15 mouse cellular contexts compared by ENCODE assay signal in the genomic region with DNA sequence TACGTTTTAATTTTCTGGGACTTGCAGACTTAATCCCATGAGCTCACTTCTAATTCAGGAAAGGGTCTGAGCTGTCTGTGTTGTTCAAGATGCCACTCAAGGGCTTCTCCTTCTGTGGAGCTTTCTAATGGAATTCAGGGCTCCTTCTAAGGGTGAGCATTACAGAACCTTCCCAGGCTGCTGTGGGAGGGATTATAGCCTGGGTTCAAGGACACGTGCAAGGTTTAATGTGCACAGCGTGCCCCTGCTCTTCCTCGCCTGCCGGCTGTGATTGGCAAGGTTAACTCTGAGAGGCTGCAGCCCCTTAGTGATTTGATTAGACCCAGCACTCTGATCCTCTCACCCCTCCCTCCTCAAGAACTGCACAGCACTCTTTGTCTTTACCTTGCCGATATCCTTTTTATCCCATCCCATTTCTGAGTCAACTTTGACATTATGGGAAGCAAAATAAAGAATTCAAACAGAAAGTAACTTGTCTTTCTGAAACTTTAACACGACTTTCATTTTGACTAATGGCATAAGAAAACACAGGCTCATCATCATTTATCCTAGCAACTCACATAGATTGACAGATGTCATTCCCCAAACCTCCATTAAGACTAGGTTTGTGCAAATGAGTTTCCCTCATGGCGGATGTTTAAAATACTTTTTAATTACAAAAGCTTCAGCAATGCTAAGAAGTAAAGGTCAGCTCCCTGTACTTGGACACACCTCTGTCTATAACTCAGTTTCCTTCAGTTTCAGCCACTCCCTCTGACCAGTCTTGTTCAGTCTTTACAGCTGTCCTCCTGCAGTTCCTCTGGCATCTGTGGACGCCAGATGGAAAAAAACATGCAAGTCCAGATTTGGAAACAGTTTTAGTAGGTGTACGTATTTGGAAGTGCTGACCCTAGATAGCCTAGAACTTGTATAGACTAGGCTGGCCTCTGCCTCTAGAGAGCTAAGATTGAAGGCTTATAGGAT.
DNase-seq lines count a peak whose midpoint lies in the region; ATAC-seq lines count a peak whose summit lies in the region.
"Had no signal": no experiment of that assay in that cellular context is flagged by ENCODE, and none has a peak within 500 bp of the region (broad histone marks: within the 10 kb centered on the region; RNA-seq: fewer than 3 reads in every experiment).

No protein-coding gene starts in this region.

- no peak overlapping the region for H3K4me3 ChIP-seq in heart, embryonic 10.5 days
- no peak overlapping the region for H3K4me3 ChIP-seq in midbrain, embryonic 12.5 days
- no peak overlapping the region for H3K4me3 ChIP-seq in midbrain, embryonic 15.5 days
- no peak overlapping the region for H3K4me3 ChIP-seq in forebrain, embryonic 15.5 days
- H3K4me3 ChIP-seq: embryonic facial prominence, embryonic 12.5 days; kidney, embryonic 15.5 days; liver, embryonic 15.5 days had no signal

- no peaks in the 10 kb centered on the region for H3K27me3 ChIP-seq in heart, embryonic 10.5 days (ENCODE audit: insufficient read depth, poor library complexity, severe bottlenecking)
- H3K27me3 ChIP-seq in midbrain, embryonic 12.5 days: peaks cover 6% of the 10 kb centered on the region
- H3K27me3 ChIP-seq in midbrain, embryonic 15.5 days (replicated peaks): 0 out of 2 replicates have a peak, but pooled peaks cover 3% of the 10 kb centered on the region
- H3K27me3 ChIP-seq in forebrain, embryonic 15.5 days: no peaks in the 10 kb centered on the region
- H3K27me3 ChIP-seq: embryonic facial prominence, embryonic 12.5 days; kidney, embryonic 15.5 days; liver, embryonic 15.5 days had no signal

- H3K4me2 ChIP-seq in midbrain, embryonic 12.5 days (replicated peaks): no peak overlapping the region
- no peak overlapping the region for H3K4me2 ChIP-seq in midbrain, embryonic 15.5 days
- H3K4me2 ChIP-seq in forebrain, embryonic 15.5 days (replicated peaks): no peak overlapping the region
- H3K4me2 ChIP-seq: embryonic facial prominence, embryonic 12.5 days; kidney, embryonic 15.5 days; liver, embryonic 15.5 days had no signal

- DNase-seq in heart, embryonic 10.5 days (ENCODE audit: low spot score): no peak
- DNase-seq in heart, postnatal 10 days: no peak
- no peak for DNase-seq in c-Kit-positive CD71-positive TER-119-positive erythroid progenitor cells, embryonic 14.5 days (ENCODE audit: low spot score)
- no peak for DNase-seq in left cerebral cortex, adult 11 months (ENCODE audit: low spot score)
- DNase-seq: cerebellum, adult 8-10 months; gastrocnemius, postnatal 36 days; lung, postnatal 36 days had no signal

- H3K27ac ChIP-seq in heart, embryonic 10.5 days: 0 out of 2 replicates have a peak overlapping the region, but pooled peaks have one; percentile 17
- no peak overlapping the region for H3K27ac ChIP-seq in midbrain, embryonic 12.5 days (replicated peaks)
- no peak overlapping the region for H3K27ac ChIP-seq in midbrain, embryonic 15.5 days
- H3K27ac ChIP-seq in forebrain, embryonic 15.5 days (replicated peaks): no peak overlapping the region
- H3K27ac ChIP-seq: embryonic facial prominence, embryonic 12.5 days; hindbrain, postnatal 0 days; kidney, embryonic 15.5 days; liver, embryonic 15.5 days had no signal

- intact Hi-C loops in heart, postnatal 10 days (cut with DNase I): no loop called here

- 0 out of 2 replicates have a peak, but pooled peaks have one; percentile 27 for ATAC-seq in midbrain, embryonic 12.5 days (ENCODE audit: low FRiP score, low read depth)
- ATAC-seq in midbrain, embryonic 15.5 days (replicated peaks): no peak
- 0 out of 2 replicates have a peak, but pooled peaks have one; percentile 16 for ATAC-seq in forebrain, embryonic 15.5 days (replicated peaks)
- ATAC-seq: CD4-positive, CD25-positive, alpha-beta regulatory T cell, adult 4 months; hindbrain, postnatal 0 days had no signal

- 46% methylated on average over 10 of the region's 10 CpGs for WGBS in heart, embryonic 10.5 days
- WGBS in midbrain, embryonic 12.5 days: 36% methylated on average over 10 of the region's 10 CpGs
- 38% methylated on average over 10 of the region's 10 CpGs for WGBS in midbrain, embryonic 15.5 days
- 36% methylated on average over 10 of the region's 10 CpGs for WGBS in forebrain, embryonic 15.5 days

- H3K9me3 ChIP-seq in heart, embryonic 10.5 days: no peaks in the 10 kb centered on the region
- H3K9me3 ChIP-seq in midbrain, embryonic 12.5 days: no peaks in the 10 kb centered on the region
- H3K9me3 ChIP-seq in midbrain, embryonic 15.5 days: no peaks in the 10 kb centered on the region
- H3K9me3 ChIP-seq in forebrain, embryonic 15.5 days: no peaks in the 10 kb centered on the region
- H3K9me3 ChIP-seq: embryonic facial prominence, embryonic 12.5 days; kidney, embryonic 15.5 days; liver, embryonic 15.5 days had no signal

- peaks cover 18% of the 10 kb centered on the region for H3K4me1 ChIP-seq in heart, embryonic 10.5 days
- peaks cover 15% of the 10 kb centered on the region for H3K4me1 ChIP-seq in midbrain, embryonic 12.5 days
- H3K4me1 ChIP-seq in midbrain, embryonic 15.5 days: peaks cover 7% of the 10 kb centered on the region; the same call in 1 of the 2 replicates
- 0 out of 2 replicates have a peak, but pooled peaks cover 5% of the 10 kb centered on the region for H3K4me1 ChIP-seq in forebrain, embryonic 15.5 days
- H3K4me1 ChIP-seq: kidney, embryonic 15.5 days; liver, embryonic 15.5 days had no signal

- no peak overlapping the region for H3K9ac ChIP-seq in midbrain, embryonic 12.5 days (replicated peaks)
- H3K9ac ChIP-seq in midbrain, embryonic 15.5 days: no peak overlapping the region
- no peak overlapping the region for H3K9ac ChIP-seq in forebrain, embryonic 15.5 days (replicated peaks)
- H3K9ac ChIP-seq: embryonic facial prominence, embryonic 12.5 days; kidney, embryonic 15.5 days; liver, embryonic 15.5 days had no signal

- no peaks in the 10 kb centered on the region for H3K36me3 ChIP-seq in heart, embryonic 10.5 days
- H3K36me3 ChIP-seq in midbrain, embryonic 12.5 days: no peaks in the 10 kb centered on the region
- H3K36me3 ChIP-seq in midbrain, embryonic 15.5 days (replicated peaks): no peaks in the 10 kb centered on the region
- no peaks in the 10 kb centered on the region for H3K36me3 ChIP-seq in forebrain, embryonic 15.5 days
- H3K36me3 ChIP-seq: embryonic facial prominence, embryonic 12.5 days; kidney, embryonic 15.5 days; liver, embryonic 15.5 days had no signal
